Mouse (Mus musculus): Measurements from ENCODE around the gene Npepps.

GRCm38 (mm10) chr11:97299939-97300338 is 19.5 kb upstream of the Npepps start:
- TF ChIP-seq CTCF (conservative IDR thresholded peaks at IDR 0.05; ENCODE audit: low read length) (no peak), POU5F1 (IDR thresholded peaks at IDR 0.05; ENCODE audit: borderline replicate concordance, low read length) (no peak), NANOG (IDR thresholded peaks at IDR 0.05; ENCODE audit: borderline replicate concordance, low read length) (no peak)
